ENCODE assay signal across 26 mouse cellular contexts in genomic region chr10:123526059-123526458, GRCm38 (mm10).
"Had no signal": no experiment of that assay in that cellular context is flagged by ENCODE, and none has a peak within 500 bp of the region (broad histone marks: within the 10 kb centered on the region; RNA-seq: fewer than 3 reads in every experiment).

No protein-coding gene starts in this region.

- H3K9ac ChIP-seq: embryonic facial prominence, embryonic 12.5 days; embryonic facial prominence, embryonic 13.5 days; embryonic facial prominence, embryonic 15.5 days; forebrain, embryonic 12.5 days; forebrain, embryonic 13.5 days; forebrain, embryonic 15.5 days; forebrain, postnatal 0 days had no signal

- H3K4me2 ChIP-seq: embryonic facial prominence, embryonic 12.5 days; embryonic facial prominence, embryonic 13.5 days; embryonic facial prominence, embryonic 15.5 days; forebrain, embryonic 12.5 days; forebrain, embryonic 13.5 days; forebrain, embryonic 15.5 days had no signal

- ATAC-seq: forebrain, embryonic 13.5 days; forebrain, embryonic 14.5 days; forebrain, embryonic 15.5 days; forebrain, embryonic 16.5 days; forebrain, postnatal 0 days had no signal

- DNase-seq: cerebellum, adult 18-20 months; cerebellum, adult 2 months; cerebellum, adult 8-10 months; cerebellum, adult 9-10 months; cerebellum, adult 9-11 months; cerebellum, postnatal 10 days; cerebellum, postnatal 14 days; cerebellum, postnatal 25 days; cerebellum, postnatal 36 days; forebrain, postnatal 0 days; gastrocnemius, adult 2 months; gastrocnemius, postnatal 10 days; gastrocnemius, postnatal 14 days; gastrocnemius, postnatal 25 days; gastrocnemius, postnatal 36 days; heart, adult 2 months had no signal

- H3K27ac ChIP-seq: embryonic facial prominence, embryonic 12.5 days; embryonic facial prominence, embryonic 13.5 days; embryonic facial prominence, embryonic 15.5 days; forebrain, embryonic 10.5 days; forebrain, embryonic 12.5 days; forebrain, embryonic 13.5 days; forebrain, embryonic 15.5 days; gastrocnemius, adult 2 months; heart, adult 2 months had no signal

- H3K4me3 ChIP-seq: embryonic facial prominence, embryonic 12.5 days; embryonic facial prominence, embryonic 13.5 days; embryonic facial prominence, embryonic 15.5 days; erythroblast, embryonic 14.5 days; forebrain, embryonic 10.5 days; forebrain, embryonic 12.5 days; forebrain, embryonic 13.5 days; forebrain, embryonic 15.5 days; gastrocnemius, adult 2 months; heart, adult 2 months had no signal

- H3K4me1 ChIP-seq: embryonic facial prominence, embryonic 13.5 days; embryonic facial prominence, embryonic 15.5 days; forebrain, embryonic 12.5 days; forebrain, embryonic 13.5 days; forebrain, embryonic 15.5 days had no signal

- H3K9me3 ChIP-seq: embryonic facial prominence, embryonic 13.5 days; embryonic facial prominence, embryonic 15.5 days had no signal

- H3K27me3 ChIP-seq: embryonic facial prominence, embryonic 12.5 days; embryonic facial prominence, embryonic 13.5 days; embryonic facial prominence, embryonic 15.5 days; forebrain, embryonic 12.5 days; forebrain, embryonic 13.5 days; forebrain, embryonic 15.5 days had no signal

- H3K36me3 ChIP-seq: embryonic facial prominence, embryonic 12.5 days; embryonic facial prominence, embryonic 13.5 days; embryonic facial prominence, embryonic 15.5 days; forebrain, embryonic 10.5 days; forebrain, embryonic 12.5 days; forebrain, embryonic 15.5 days had no signal
